Mouse (Mus musculus): Measurements from ENCODE around the gene Galnt9.

The Galnt9 gene

GRCm38 (mm10) chr5:110587467-110587866, 43.3 kb downstream of the Galnt9 start:
- no peak for DNase-seq (ENCODE audit: low spot score in 2 of 2)

- no peak for DNase-seq (ENCODE audit: low spot score in 2 of 2)
These were observed 45.7 kb downstream of the Galnt9 start for GRCm38 (mm10) chr5:110589833-110590232.

GRCm38 (mm10) chr5:110594465-110594864, 50.3 kb downstream of the Galnt9 start:
- no peak for DNase-seq (ENCODE audit: low spot score in 2 of 2)

GRCm38 (mm10) chr5:110595341-110595740, 51.2 kb downstream of the Galnt9 start:
- DNase-seq (ENCODE audit: low spot score in 2 of 2) = no peak

GRCm38 (mm10) chr5:110596086-110596780, 52.1 kb downstream of the Galnt9 start:
- DNase-seq (ENCODE audit: low spot score in 2 of 2) = no peak

GRCm38 (mm10) chr5:110597502-110597901, 53.3 kb downstream of the Galnt9 start:
- DNase-seq (ENCODE audit: low spot score in 2 of 2) = no peak

- no peak for DNase-seq (ENCODE audit: low spot score in 2 of 2)
These were observed 54.3 kb downstream of the Galnt9 start for GRCm38 (mm10) chr5:110598298-110599095.

GRCm38 (mm10) chr5:110603016-110603685, 59.0 kb downstream of the Galnt9 start:
- DNase-seq (ENCODE audit: low spot score in 2 of 2) = no peak

- DNase-seq (ENCODE audit: low spot score in 2 of 2) = no peak
These were observed 60.2 kb downstream of the Galnt9 start for GRCm38 (mm10) chr5:110604311-110604710.

GRCm38 (mm10) chr5:110605531-110606221, 61.5 kb downstream of the Galnt9 start:
- DNase-seq (ENCODE audit: low spot score in 2 of 2) = no peak

- DNase-seq (ENCODE audit: low spot score in 2 of 2) = no peak
These were observed 63.6 kb downstream of the Galnt9 start for GRCm38 (mm10) chr5:110607767-110608166.

GRCm38 (mm10) chr5:110608336-110608735, 64.2 kb downstream of the Galnt9 start:
- no peak for DNase-seq (ENCODE audit: low spot score in 2 of 2)

GRCm38 (mm10) chr5:110608941-110609340, 64.8 kb downstream of the Galnt9 start:
- DNase-seq (ENCODE audit: low spot score in 2 of 2) = no peak

GRCm38 (mm10) chr5:110609425-110609824, 65.3 kb downstream of the Galnt9 start:
- DNase-seq (ENCODE audit: low spot score in 2 of 2) = no peak

- DNase-seq (ENCODE audit: low spot score in 2 of 2) = no peak
These were observed 65.7 kb downstream of the Galnt9 start for GRCm38 (mm10) chr5:110609868-110610267.

- DNase-seq (ENCODE audit: low spot score in 2 of 2) = no peak
These were observed 66.3 kb downstream of the Galnt9 start for GRCm38 (mm10) chr5:110610484-110610883.

- DNase-seq (ENCODE audit: low spot score in 2 of 2) = no peak
These were observed 67.4 kb downstream of the Galnt9 start for GRCm38 (mm10) chr5:110611435-110612158.

- DNase-seq (ENCODE audit: low spot score in 2 of 2) = no peak
These were observed 75.1 kb downstream of the Galnt9 start for GRCm38 (mm10) chr5:110619226-110619625.

- DNase-seq (ENCODE audit: low spot score in 2 of 2) = no peak
These were observed 80.2 kb downstream of the Galnt9 start for GRCm38 (mm10) chr5:110624319-110624718.

GRCm38 (mm10) chr5:110627351-110627750, 83.2 kb downstream of the Galnt9 start:
- no peak for DNase-seq (ENCODE audit: low spot score in 2 of 2)

GRCm38 (mm10) chr5:110628156-110628555, 84.0 kb downstream of the Galnt9 start:
- no peak for DNase-seq (ENCODE audit: low spot score in 2 of 2)

Measured in cerebellum, postnatal 4 days (tissue).